Mouse (Mus musculus) small intestine, adult 2 months (tissue): Measurements from ENCODE around the gene Zkscan1. TPM values are rescaled to one million over a fixed set of nuclear protein-coding genes. Genes with fewer than 3 reads are reported as not detected.

Experiments used
- H3K27ac ChIP-seq: fragments of 200-500 bp; 2 replicates; pipeline ENCODE4 v1.5.1; 2012; ENCODE audit warnings: low read depth, low read length, control low read depth, inconsistent platforms; ENCODE audit not compliant: insufficient read depth
- H3K27me3 ChIP-seq: fragments of 200-500 bp; 2 replicates; pipeline ENCODE4 v1.6.1; 2012; ENCODE audit warnings: mild to moderate bottlenecking, moderate library complexity, low read length, inconsistent platforms; ENCODE audit not compliant: control insufficient read depth, insufficient read depth
- H3K36me3 ChIP-seq: fragments of 200-500 bp; 2 replicates; pipeline ENCODE4 v1.6.1; 2012; ENCODE audit warnings: mild to moderate bottlenecking, low read length, control low read depth, inconsistent platforms; ENCODE audit not compliant: control insufficient read depth, insufficient read depth
- H3K4me1 ChIP-seq: fragments of 200-500 bp; 2 replicates; pipeline ENCODE4 v1.6.1; 2012; ENCODE audit warnings: low read length, inconsistent platforms, mixed read lengths; ENCODE audit not compliant: control insufficient read depth, insufficient read depth, insufficient read length
- H3K4me3 ChIP-seq: fragments of 200-500 bp; 2 replicates; pipeline ENCODE4 v1.5.1; 2012; ENCODE audit warnings: low read depth, mild to moderate bottlenecking, control low read depth, inconsistent platforms, low read length, moderate library complexity
- CTCF ChIP-seq: fragments of 200-500 bp; IDR thresholded peaks from 2 replicates; pipeline ENCODE4 v1.5.1; 2012; ENCODE audit warnings: low read depth, mild to moderate bottlenecking, control low read depth, inconsistent platforms, low read length, moderate library complexity, mixed read lengths; ENCODE audit not compliant: insufficient replicate concordance, insufficient read length; ENCODE audit errors: extremely low read depth
- POLR2A ChIP-seq: fragments of 200-500 bp; IDR thresholded peaks from 2 replicates; pipeline ENCODE4 v1.6.1; 2012; ENCODE audit warnings: low read depth, mild to moderate bottlenecking, control low read depth, inconsistent platforms, low read length, moderate library complexity
- WGBS: fragments of 180-500 bp; shearing (Covaris S2); methylation state at CpG from one replicate; pipeline ENCODE4 v1.1.7; 2018; 5-methylcytosine and 5-hydroxymethylcytosine counted together
- polyA plus RNA-seq: library from polyadenylated mRNA; depleted of rRNA; stranded (reverse); fragments of >200 nt; gene quantifications from 2 replicates; pipeline ENCODE4 v1.2.3, GENCODE M21; 2012

The Zkscan1 gene
- polyA plus RNA-seq, 1 experiment, result 1.4 TPM

DNA sequence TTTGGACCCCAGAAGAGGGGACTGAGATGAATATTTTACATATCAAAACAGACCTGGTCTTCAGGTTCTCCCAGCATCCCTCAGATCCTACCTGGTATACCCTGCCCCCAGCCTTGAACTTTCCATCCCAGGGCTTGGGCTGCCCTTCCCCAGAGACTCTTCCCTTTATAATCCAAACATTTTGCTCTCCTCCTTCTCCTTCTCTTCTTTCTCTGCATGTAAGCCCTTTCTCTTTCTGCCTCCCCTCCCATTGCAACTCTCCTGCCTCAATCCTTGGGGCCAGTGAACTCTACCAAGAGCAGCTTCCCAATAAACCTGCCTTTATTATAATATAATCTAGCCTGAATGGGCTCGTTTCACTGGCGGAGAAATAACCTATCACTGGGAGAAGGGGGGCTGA, 948 bp upstream of the Zkscan1 start:
- 86% methylated on average over 2 of the region's 2 CpGs for WGBS
- no peak overlapping the region for H3K27ac ChIP-seq
- H3K27me3 ChIP-seq, result no peaks in the 10 kb centered on the region
- no peak overlapping the region for H3K4me3 ChIP-seq
- peaks cover 11% of the 10 kb centered on the region; the same call in 1 of the 2 replicates for H3K4me1 ChIP-seq
- TF ChIP-seq CTCF (no peak), POLR2A (no peak)
- H3K36me3 ChIP-seq, result peaks cover 3% of the 10 kb centered on the region; the same call in 1 of the 2 replicates

DNA sequence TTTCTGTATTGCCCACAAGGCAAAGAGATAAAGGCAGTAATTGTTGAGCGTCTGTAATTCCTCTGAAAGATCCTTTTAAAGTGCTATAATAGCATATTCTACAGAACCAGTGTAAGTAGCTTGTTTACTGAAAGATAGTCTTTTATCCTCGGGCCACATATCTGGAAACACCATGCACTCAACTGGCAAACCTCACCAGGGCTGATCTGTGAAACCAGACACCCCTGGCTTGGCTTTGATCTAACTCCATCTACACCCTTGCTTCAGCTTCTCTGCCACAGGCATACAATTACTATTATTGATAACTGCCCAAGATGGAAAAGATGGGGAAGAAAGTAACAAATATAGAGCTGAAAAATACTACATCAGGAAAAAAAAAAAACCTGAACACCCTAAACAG, 377 bp upstream of the Zkscan1 start:
- WGBS, result 52% methylated on average over 2 of the region's 2 CpGs
- Histone ChIP-seq H3K36me3 (peaks cover 3% of the 10 kb centered on the region; the same call in 1 of the 2 replicates), H3K4me1 (peaks cover 14% of the 10 kb centered on the region; the same call in 1 of the 2 replicates), H3K27ac (no peak overlapping the region), H3K27me3 (no peaks in the 10 kb centered on the region), H3K4me3 (peak overlapping the region; percentile 99; the same call in 1 of the 2 replicates)
- TF ChIP-seq CTCF (no peak), POLR2A (no peak)

DNA sequence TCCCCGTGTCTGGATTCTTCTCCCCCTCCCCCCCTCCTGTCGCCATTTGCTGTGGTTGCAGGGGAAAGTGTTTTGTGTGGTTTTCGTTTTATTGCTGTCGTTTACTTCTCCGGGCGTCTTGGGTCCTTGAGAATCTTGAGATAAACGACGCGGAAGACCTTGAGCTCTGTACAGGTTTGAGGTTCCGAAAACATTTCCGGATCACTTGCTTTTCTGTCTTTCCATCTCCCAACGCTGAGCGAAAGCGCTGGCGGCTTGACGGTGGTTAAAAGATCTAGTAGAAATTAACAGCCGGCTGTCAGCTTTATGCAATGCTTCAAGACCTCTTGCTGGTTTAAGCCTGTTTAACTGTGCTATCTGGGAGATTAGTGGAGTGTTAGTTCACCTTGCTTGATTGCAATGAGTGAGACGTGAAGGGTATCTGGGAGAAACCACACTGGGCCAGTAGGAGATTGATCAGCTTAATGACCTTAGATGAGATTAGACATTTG, 582 bp downstream of the Zkscan1 start:
- TF ChIP-seq POLR2A, result no peak
- no peak for TF ChIP-seq CTCF
- H3K4me3 ChIP-seq, result peak overlapping the region; percentile 99
- peaks cover 14% of the 10 kb centered on the region; the same call in 1 of the 2 replicates for H3K4me1 ChIP-seq
- WGBS, result under 1% methylated on average over 18 of the region's 18 CpGs
- H3K27ac ChIP-seq, result peak overlapping the region; percentile 98
- H3K36me3 ChIP-seq, result peaks cover 3% of the 10 kb centered on the region; the same call in 1 of the 2 replicates
- no peaks in the 10 kb centered on the region for H3K27me3 ChIP-seq

DNA sequence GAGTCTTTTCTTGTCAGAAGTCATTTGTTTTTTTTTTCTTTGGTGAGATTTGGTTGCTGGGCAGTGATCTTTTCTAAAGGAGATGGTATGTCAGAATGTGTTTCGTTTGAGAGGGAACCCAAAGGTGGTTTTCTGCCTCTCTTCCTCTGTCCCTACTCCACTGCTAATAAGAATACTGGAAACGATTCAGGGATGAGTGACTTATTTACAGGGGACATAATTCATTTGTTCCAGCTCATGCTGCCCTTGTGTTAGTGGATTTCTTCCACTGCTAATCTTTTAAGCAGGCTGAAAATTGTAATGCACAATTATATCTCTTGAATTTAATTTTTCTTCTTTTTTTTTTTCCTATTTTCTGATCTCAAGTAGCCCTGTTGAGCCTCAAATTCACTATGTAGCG, 2.0 kb downstream of the Zkscan1 start:
- 44% methylated on average over 3 of the region's 3 CpGs for WGBS
- Histone ChIP-seq H3K27ac (no peak overlapping the region), H3K36me3 (peaks cover 3% of the 10 kb centered on the region; the same call in 1 of the 2 replicates), H3K4me1 (peaks cover 14% of the 10 kb centered on the region; the same call in 1 of the 2 replicates), H3K4me3 (no peak overlapping the region), H3K27me3 (no peaks in the 10 kb centered on the region)
- TF ChIP-seq CTCF, result no peak
- no peak for TF ChIP-seq POLR2A

DNA sequence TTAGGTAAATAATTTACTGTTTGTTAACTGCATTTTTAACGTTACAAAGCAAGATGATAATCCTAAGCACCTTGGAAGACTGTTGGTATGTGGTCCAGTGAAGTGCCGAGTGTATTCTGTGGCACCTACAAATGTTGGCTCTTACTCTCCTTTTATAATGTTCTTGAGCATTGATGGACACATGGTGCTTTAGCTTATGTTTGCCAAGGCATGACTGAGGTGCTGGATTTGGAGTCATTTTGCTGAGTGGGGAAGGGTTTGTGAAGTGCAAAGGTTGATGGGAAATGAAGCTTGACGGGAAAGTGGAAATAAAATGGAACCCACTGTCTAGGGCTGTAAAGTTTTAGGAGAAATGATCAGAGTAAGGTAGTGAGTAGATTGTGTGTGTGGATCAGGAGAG, 3.5 kb downstream of the Zkscan1 start:
- 31% methylated on average over 3 of the region's 3 CpGs for WGBS
- peaks cover 9% of the 10 kb centered on the region for H3K36me3 ChIP-seq
- H3K27ac ChIP-seq, result peak overlapping the region; percentile 89
- TF ChIP-seq CTCF, result no peak
- no peak for TF ChIP-seq POLR2A
- H3K4me1 ChIP-seq, result peaks cover 14% of the 10 kb centered on the region; the same call in 1 of the 2 replicates
- H3K27me3 ChIP-seq, result no peaks in the 10 kb centered on the region
- no peak overlapping the region for H3K4me3 ChIP-seq

DNA sequence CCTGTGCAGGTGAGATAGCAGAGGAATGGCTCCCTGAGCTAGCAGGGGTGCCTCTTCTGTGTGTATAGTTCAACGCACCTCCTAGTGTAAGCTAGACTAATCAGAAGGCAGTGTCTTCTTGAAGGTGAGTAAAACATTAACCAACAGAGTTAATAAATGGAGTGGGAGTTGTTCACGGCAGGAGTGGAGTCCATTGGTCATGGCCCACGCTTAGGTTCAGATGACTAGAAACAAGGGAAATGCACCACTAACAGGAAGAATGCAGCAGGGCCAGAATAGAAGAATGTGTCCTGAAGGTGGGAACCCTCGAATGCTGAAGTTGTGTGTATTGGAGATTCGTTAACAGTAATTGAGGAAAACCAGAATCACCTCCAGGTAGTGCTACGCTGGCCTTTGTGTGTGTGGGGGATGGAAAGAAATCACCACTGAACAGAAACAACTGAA, 4.2 kb downstream of the Zkscan1 start:
- peak overlapping the region; percentile 89 for H3K27ac ChIP-seq
- peaks cover 14% of the 10 kb centered on the region; the same call in 1 of the 2 replicates for H3K4me1 ChIP-seq
- 29% methylated on average over 6 of the region's 6 CpGs for WGBS
- no peaks in the 10 kb centered on the region for H3K27me3 ChIP-seq
- peaks cover 15% of the 10 kb centered on the region for H3K36me3 ChIP-seq
- TF ChIP-seq POLR2A, result no peak; the same call in 1 of the 2 replicates
- no peak for TF ChIP-seq CTCF
- H3K4me3 ChIP-seq, result no peak overlapping the region; the same call in 1 of the 2 replicates

DNA sequence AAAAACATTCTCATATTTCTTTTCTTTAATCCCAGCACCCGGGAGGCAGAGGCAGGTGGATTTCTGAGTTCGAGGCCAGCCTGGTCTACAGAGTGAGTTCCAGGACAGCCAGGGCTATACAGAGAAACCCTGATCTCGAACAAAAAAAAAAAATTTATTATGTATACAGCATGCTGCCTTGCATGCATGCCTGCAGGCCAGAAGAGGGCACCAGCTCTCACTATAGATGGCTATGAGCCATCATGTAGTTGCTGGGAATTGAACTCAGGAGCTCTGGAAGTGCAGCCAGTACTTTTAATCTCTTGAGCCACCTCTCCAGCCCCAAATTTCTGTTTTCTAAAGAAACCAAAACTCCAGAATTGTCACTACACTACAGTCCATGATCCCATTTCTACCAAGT, 5.4 kb downstream of the Zkscan1 start:
- 55% methylated on average over 3 of the region's 3 CpGs for WGBS
- peaks cover 13% of the 10 kb centered on the region; the same call in 1 of the 2 replicates for H3K4me1 ChIP-seq
- peaks cover 23% of the 10 kb centered on the region for H3K36me3 ChIP-seq

DNA sequence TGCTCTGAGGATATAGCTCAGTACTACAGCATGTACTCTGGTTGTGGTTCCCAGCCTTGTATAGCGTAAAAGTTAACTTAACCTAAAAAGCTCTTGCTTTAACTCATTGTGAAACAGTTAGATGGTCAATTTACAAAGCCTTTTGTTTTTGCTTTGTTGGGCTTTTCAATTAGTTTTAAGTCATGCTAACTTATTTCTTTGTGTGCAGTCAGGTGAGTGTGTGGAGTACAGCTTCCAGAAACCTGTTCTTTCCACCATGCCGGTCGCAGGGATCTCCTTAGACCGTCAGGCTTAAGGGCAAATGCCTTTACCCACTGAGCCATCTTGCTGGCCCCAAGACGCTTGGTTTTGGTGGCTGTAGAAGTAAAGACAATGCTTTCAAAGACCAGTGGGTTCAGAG, 5.9 kb downstream of the Zkscan1 start:
- H3K4me3 ChIP-seq, result no peak overlapping the region
- no peak overlapping the region for H3K27ac ChIP-seq
- peaks cover 25% of the 10 kb centered on the region for H3K36me3 ChIP-seq
- WGBS, result 96% methylated on average over 5 of the region's 5 CpGs
- TF ChIP-seq CTCF (no peak), POLR2A (no peak)
- no peaks in the 10 kb centered on the region for H3K27me3 ChIP-seq
- peaks cover 13% of the 10 kb centered on the region; the same call in 1 of the 2 replicates for H3K4me1 ChIP-seq

More for the DNA sequence above, 5.4 kb downstream of the Zkscan1 start:
- TF ChIP-seq CTCF (peak; percentile 46; the same call in 1 of the 2 replicates), POLR2A (no peak)
- H3K4me3 ChIP-seq, result no peak overlapping the region
- no peaks in the 10 kb centered on the region for H3K27me3 ChIP-seq
- H3K27ac ChIP-seq, result no peak overlapping the region
